Mouse (Mus musculus): Measurements from ENCODE around the gene Gpr37l1.
"Not testable (repeated sequence)": the region's sequence is repeated elsewhere in the genome, so short reads cannot be mapped to it uniquely, and the experiment has no call there.

GRCm38 (mm10) chr1:135194335-135194734, 26.9 kb upstream of the Gpr37l1 start:
- TF ChIP-seq GATA1 (IDR thresholded peaks at IDR 0.05; ENCODE audit: borderline replicate concordance, low read length); FLI1 (IDR thresholded peaks at IDR 0.05; ENCODE audit: low read length): not testable (repeated sequence)
